Comparison of ENCODE assay signal across 8 mouse cellular contexts in genomic region chr17:68837859-68838194, GRCm38 (mm10). TPM values are rescaled to one million over a fixed set of nuclear protein-coding genes. Genes with fewer than 3 reads are reported as not detected.
DNase-seq lines count a peak whose midpoint lies in the region; ATAC-seq lines count a peak whose summit lies in the region.

No protein-coding gene starts in this region.

- H3K36me3 ChIP-seq in liver, embryonic 12.5 days = no peaks in the 10 kb centered on the region
- no peaks in the 10 kb centered on the region for H3K36me3 ChIP-seq in intestine, embryonic 15.5 days

- 0 out of 2 replicates have a peak, but pooled peaks cover 16% of the 10 kb centered on the region for H3K4me1 ChIP-seq in liver, embryonic 12.5 days
- peaks cover 29% of the 10 kb centered on the region for H3K4me1 ChIP-seq in intestine, embryonic 15.5 days (replicated peaks)

- 18% methylated on average over 4 of the region's 4 CpGs for WGBS in liver, embryonic 12.5 days (ENCODE audit: insufficient replicate concordance)
- WGBS in intestine, embryonic 15.5 days = 19% methylated on average over 4 of the region's 4 CpGs

- 0 out of 2 replicates have a peak overlapping the region, but pooled peaks have one; percentile 30 for H3K4me3 ChIP-seq in liver, embryonic 12.5 days
- peak overlapping the region; percentile 55 for H3K4me3 ChIP-seq in intestine, embryonic 15.5 days (replicated peaks)

- ATAC-seq in frontal cortex, adult (ENCODE audit: low TSS enrichment) = peak; percentile 47
- no peak for ATAC-seq in liver, embryonic 12.5 days
- ATAC-seq in intestine, embryonic 15.5 days = no peak
- no peak for ATAC-seq in CD4-positive, CD25-positive, alpha-beta regulatory T cell, adult 4 months

- no peak overlapping the region for H3K9ac ChIP-seq in liver, embryonic 12.5 days
- 0 out of 2 replicates have a peak overlapping the region, but pooled peaks have one; percentile 33 for H3K9ac ChIP-seq in intestine, embryonic 15.5 days

- H3K9me3 ChIP-seq in liver, embryonic 12.5 days (replicated peaks) = no peaks in the 10 kb centered on the region
- H3K9me3 ChIP-seq in intestine, embryonic 15.5 days = no peaks in the 10 kb centered on the region

- H3K27me3 ChIP-seq in liver, embryonic 12.5 days (replicated peaks) = peaks cover 78% of the 10 kb centered on the region
- peaks cover 40% of the 10 kb centered on the region for H3K27me3 ChIP-seq in intestine, embryonic 15.5 days (replicated peaks)

- no peak for DNase-seq in frontal cortex, postnatal 25 days (ENCODE audit: low spot score in 2 of 2)
- no peak for DNase-seq in liver
- peak; percentile 61 for DNase-seq in right cerebral cortex, postnatal 4 days
- DNase-seq in urinary bladder, adult 18-20 months (ENCODE audit: low spot score in 2 of 2) = no peak

- H3K27ac ChIP-seq in liver, embryonic 12.5 days = no peak overlapping the region
- no peak overlapping the region for H3K27ac ChIP-seq in intestine, embryonic 15.5 days

- H3K4me2 ChIP-seq in liver, embryonic 12.5 days = 0 out of 2 replicates have a peak overlapping the region, but pooled peaks have one; percentile 56
- peak overlapping the region; percentile 95 for H3K4me2 ChIP-seq in intestine, embryonic 15.5 days (replicated peaks)

RNA-seq across cellular contexts. Expression of gene Tmem200c, which starts 11.4 kb away (rescaled TPM):
- 0.07 and 0.17 TPM in 2 replicates for polyA plus RNA-seq in liver, embryonic 12.5 days (2016; fragmentation: Nextera tagmentation; extraction: Ambion mirVana)
- 0.24 and 0.57 TPM in 2 replicates for polyA plus RNA-seq in intestine, embryonic 15.5 days (2015; fragmentation: Nextera tagmentation; extraction: Ambion mirVana)
- polyA plus RNA-seq in CD4-positive, CD25-positive, alpha-beta regulatory T cell, adult 4 months (2017; shearing (Covaris generic)) = not detected
